Mouse (Mus musculus) heart, embryonic 12.5 days (tissue): ENCODE measurements around the gene Gpank1. TPM values are rescaled to one million over a fixed set of nuclear protein-coding genes. Genes with fewer than 3 reads are reported as not detected.
A peak's percentile ranks its signal among the peaks of the same experiment; 100 is the strongest.

Experiments
- ATAC-seq: fragments of 200-750 bp; cut with Nextera tagmentation; 2 replicates; pipeline ENCODE4 v1.8.0; 2017; ENCODE audit warnings: moderate TSS enrichment, moderate library complexity; ENCODE audit not compliant: insufficient number of reproducible peaks, low FRiP score
- H3K27ac ChIP-seq: fragments of 300-500 bp; sonication (generic); 2 replicates; pipeline ENCODE4 v1.5.1; 2016; ENCODE audit warnings: mild to moderate bottlenecking, moderate library complexity; ENCODE audit not compliant: poor library complexity, severe bottlenecking
- H3K27me3 ChIP-seq: fragments of 300-500 bp; sonication (generic); replicated peaks from 2 replicates; pipeline ENCODE4 v1.6.1; 2016; ENCODE audit warnings: mild to moderate bottlenecking, moderate library complexity
- H3K36me3 ChIP-seq: fragments of 300-500 bp; sonication (generic); 2 replicates; pipeline ENCODE4 v1.6.1; 2016; ENCODE audit warnings: mild to moderate bottlenecking, moderate library complexity
- H3K4me1 ChIP-seq: fragments of 300-500 bp; sonication (generic); replicated peaks from 2 replicates; pipeline ENCODE4 v1.6.1; 2016; ENCODE audit warnings: mild to moderate bottlenecking
- H3K4me2 ChIP-seq: fragments of 300-500 bp; sonication (generic); 2 replicates; pipeline ENCODE4 v1.6.1; 2016; ENCODE audit warnings: mild to moderate bottlenecking, moderate library complexity
- H3K4me3 ChIP-seq: fragments of 300-500 bp; sonication (generic); 2 replicates; pipeline ENCODE4 v1.5.1; 2016; ENCODE audit warnings: mild to moderate bottlenecking
- H3K9ac ChIP-seq: fragments of 300-500 bp; sonication (generic); 2 replicates; pipeline ENCODE4 v1.6.1; 2016; ENCODE audit warnings: mild to moderate bottlenecking, moderate library complexity
- H3K9me3 ChIP-seq: fragments of 300-500 bp; sonication (generic); replicated peaks from 2 replicates; pipeline ENCODE4 v1.6.1; 2016; ENCODE audit warnings: mild to moderate bottlenecking, moderate library complexity
- WGBS: fragments of 180-500 bp; shearing (Covaris S2); methylation state at CpG from one replicate; pipeline ENCODE4 v1.1.7; 2016; 5-methylcytosine and 5-hydroxymethylcytosine counted together
- polyA plus RNA-seq: library from polyadenylated mRNA; unstranded; fragments of >200 nt; fragmentation: Nextera tagmentation; extraction: Ambion mirVana; gene quantifications from 2 replicates; pipeline ENCODE4 v1.2.1, GENCODE M21; 2016

The Gpank1 gene
- polyA plus RNA-seq, 1 experiment from 2014 or later, result 11.1 TPM

DNA sequence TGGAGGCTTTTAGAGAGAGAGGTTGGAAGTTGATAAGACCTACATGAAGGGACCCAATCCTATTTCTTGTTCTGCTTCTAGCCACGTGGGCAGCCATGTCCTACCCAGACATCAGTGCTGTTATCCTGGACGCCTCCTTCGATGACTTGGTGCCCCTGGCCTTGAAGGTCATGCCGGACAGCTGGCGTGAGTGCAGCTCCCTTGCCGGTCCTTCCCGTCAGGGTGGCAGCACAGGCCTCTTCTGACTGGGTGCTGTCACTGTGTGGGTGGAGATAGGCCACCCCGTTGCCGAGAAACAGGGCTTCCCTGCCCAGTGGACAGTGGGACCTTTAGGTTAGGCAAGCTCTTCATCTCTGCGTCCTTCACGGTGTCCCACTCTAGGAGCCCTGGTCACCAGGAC, 20.1 kb upstream of the Gpank1 start:
- H3K4me2 ChIP-seq, result no peak overlapping the region
- no peak overlapping the region for H3K27ac ChIP-seq
- no peak overlapping the region for H3K9ac ChIP-seq
- no peaks in the 10 kb centered on the region for H3K9me3 ChIP-seq
- H3K4me3 ChIP-seq, result no peak overlapping the region
- no peaks in the 10 kb centered on the region for H3K27me3 ChIP-seq
- ATAC-seq, result no peak
- 87% methylated on average over 11 of the region's 11 CpGs for WGBS
- peaks cover 29% of the 10 kb centered on the region for H3K4me1 ChIP-seq
- H3K36me3 ChIP-seq, result peaks cover 77% of the 10 kb centered on the region

GRCm38 (mm10) chr17:35102299-35102698, 19.0 kb upstream of the Gpank1 start:
- H3K27me3 ChIP-seq, result no peaks in the 10 kb centered on the region
- H3K27ac ChIP-seq, result no peak overlapping the region
- H3K4me2 ChIP-seq, result no peak overlapping the region
- peaks cover 29% of the 10 kb centered on the region for H3K4me1 ChIP-seq
- no peak overlapping the region for H3K9ac ChIP-seq
- no peaks in the 10 kb centered on the region for H3K9me3 ChIP-seq
- 69% methylated on average over 8 of the region's 8 CpGs for WGBS
- H3K36me3 ChIP-seq, result peaks cover 66% of the 10 kb centered on the region
- ATAC-seq, result no peak
- H3K4me3 ChIP-seq, result no peak overlapping the region

DNA sequence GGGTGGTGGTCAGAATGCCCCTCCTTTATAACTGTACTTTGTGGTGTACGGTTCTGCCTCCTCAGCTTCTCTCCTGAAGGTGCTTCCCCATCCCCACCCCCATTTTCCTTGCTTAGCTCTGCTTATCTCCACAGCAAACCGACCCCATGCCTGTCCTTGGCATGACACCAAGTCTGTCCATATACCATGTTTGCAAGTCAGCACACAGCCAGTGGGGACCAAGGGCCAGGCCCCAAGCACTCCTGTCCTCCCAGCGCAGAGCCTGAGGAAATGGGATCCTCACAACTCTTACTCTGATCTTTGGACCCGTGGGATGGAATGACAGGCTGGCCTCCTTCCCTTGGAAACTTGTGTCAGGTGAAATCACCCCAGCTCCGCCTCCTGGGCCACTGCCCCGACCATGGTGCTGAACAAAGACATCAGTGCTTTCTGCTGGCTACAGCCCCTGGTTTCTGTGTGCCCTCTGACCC, 18.0 kb upstream of the Gpank1 start:
- no peak overlapping the region for H3K27ac ChIP-seq
- H3K9ac ChIP-seq, result no peak overlapping the region
- H3K9me3 ChIP-seq, result no peaks in the 10 kb centered on the region
- peaks cover 57% of the 10 kb centered on the region for H3K36me3 ChIP-seq
- no peaks in the 10 kb centered on the region for H3K27me3 ChIP-seq
- 52% methylated on average over 6 of the region's 6 CpGs for WGBS
- H3K4me3 ChIP-seq, result no peak overlapping the region
- no peak for ATAC-seq
- no peak overlapping the region for H3K4me2 ChIP-seq
- peaks cover 29% of the 10 kb centered on the region for H3K4me1 ChIP-seq

GRCm38 (mm10) chr17:35104079-35104478, 17.2 kb upstream of the Gpank1 start:
- H3K9ac ChIP-seq, result no peak overlapping the region
- H3K4me3 ChIP-seq, result no peak overlapping the region
- H3K9me3 ChIP-seq, result no peaks in the 10 kb centered on the region
- 83% methylated on average over 7 of the region's 7 CpGs for WGBS
- H3K4me2 ChIP-seq, result no peak overlapping the region
- no peaks in the 10 kb centered on the region for H3K27me3 ChIP-seq
- H3K36me3 ChIP-seq, result peaks cover 49% of the 10 kb centered on the region
- H3K4me1 ChIP-seq, result peaks cover 29% of the 10 kb centered on the region
- ATAC-seq, result no peak
- H3K27ac ChIP-seq, result no peak overlapping the region

- Histone ChIP-seq H3K4me1 (peaks cover 29% of the 10 kb centered on the region), H3K4me2 (no peak overlapping the region), H3K9me3 (no peaks in the 10 kb centered on the region), H3K9ac (no peak overlapping the region), H3K4me3 (no peak overlapping the region), H3K27me3 (no peaks in the 10 kb centered on the region), H3K27ac (no peak overlapping the region), H3K36me3 (peaks cover 42% of the 10 kb centered on the region)
- ATAC-seq, result no peak
- WGBS, result 52% methylated on average over 6 of the region's 6 CpGs
Measured at GRCm38 (mm10) chr17:35104754-35105153, 16.5 kb upstream of the Gpank1 start.

DNA sequence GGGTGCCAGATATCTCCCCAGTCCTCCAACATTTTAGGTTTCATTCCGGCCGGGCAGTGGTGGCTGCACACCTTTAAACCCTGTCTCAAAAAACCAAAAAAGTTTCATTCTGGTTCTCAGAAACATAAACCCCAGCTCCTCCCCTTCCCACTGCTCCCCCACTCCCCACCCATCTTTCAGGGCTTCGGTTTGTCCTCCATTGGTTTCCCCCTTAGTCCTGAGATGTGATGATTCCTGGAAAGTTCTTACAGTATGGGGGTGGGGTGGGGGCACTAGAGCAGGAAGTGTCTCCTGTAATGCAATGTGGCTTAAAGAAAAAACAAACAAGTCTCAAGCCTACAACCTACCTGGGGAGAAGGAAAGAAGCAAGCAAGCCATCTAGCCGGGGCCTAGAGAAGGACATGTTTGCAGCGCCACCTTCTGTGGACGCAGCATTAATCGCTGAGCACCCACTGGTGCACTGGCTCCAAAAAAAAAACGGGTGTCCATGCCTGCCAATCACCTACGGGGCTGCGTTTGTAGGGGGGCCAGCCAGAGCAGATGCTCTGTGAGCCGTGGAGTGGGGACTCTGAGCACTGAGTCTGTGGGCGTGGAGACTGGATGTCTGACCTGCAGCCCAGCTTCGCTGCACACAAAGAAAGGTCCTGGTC, 15.4 kb upstream of the Gpank1 start:
- Histone ChIP-seq H3K4me1 (peaks cover 24% of the 10 kb centered on the region), H3K36me3 (peaks cover 31% of the 10 kb centered on the region), H3K9me3 (no peaks in the 10 kb centered on the region), H3K9ac (peak overlapping the region; percentile 52), H3K27ac (no peak overlapping the region), H3K4me2 (peak overlapping the region; percentile 29; the same call in 1 of the 2 replicates), H3K27me3 (no peaks in the 10 kb centered on the region), H3K4me3 (no peak overlapping the region)
- WGBS, result 29% methylated on average over 13 of the region's 13 CpGs
- ATAC-seq, result no peak

DNA sequence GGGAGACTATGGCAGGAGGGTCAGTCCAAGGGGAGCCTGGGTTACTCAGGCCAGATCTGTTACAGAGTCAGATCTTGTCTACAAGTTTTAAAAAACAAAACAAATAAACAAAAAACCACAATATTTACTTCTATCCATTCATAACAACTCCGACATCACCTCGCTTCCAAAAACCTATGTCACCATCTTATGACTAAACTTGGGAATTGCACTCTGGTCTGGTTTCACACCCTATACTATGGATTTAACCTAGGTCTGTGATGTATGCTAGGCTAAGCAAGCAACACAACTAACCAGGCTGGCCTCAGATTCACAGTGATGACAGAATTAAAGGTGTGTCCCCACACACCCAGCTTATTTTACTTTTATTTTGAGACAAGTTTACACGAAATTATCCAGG, 14.7 kb upstream of the Gpank1 start:
- Histone ChIP-seq H3K4me3 (no peak overlapping the region), H3K27me3 (0 out of 2 replicates have a peak, but pooled peaks cover 3% of the 10 kb centered on the region), H3K4me2 (no peak overlapping the region), H3K36me3 (peaks cover 25% of the 10 kb centered on the region), H3K4me1 (peaks cover 19% of the 10 kb centered on the region), H3K9me3 (no peaks in the 10 kb centered on the region), H3K27ac (no peak overlapping the region), H3K9ac (no peak overlapping the region)
- ATAC-seq, result no peak
- WGBS, result 68% methylated on average over 3 of the region's 3 CpGs

- Histone ChIP-seq H3K36me3 (peaks cover 9% of the 10 kb centered on the region), H3K4me1 (peaks cover 6% of the 10 kb centered on the region), H3K4me3 (no peak within 1 kb of the TSS), H3K27me3 (0 out of 2 replicates have a peak, but pooled peaks cover 3% of the 10 kb centered on the region), H3K4me2 (no peak within 1 kb of the TSS), H3K9ac (no peak within 1 kb of the TSS), H3K9me3 (no peaks in the 10 kb centered on the region), H3K27ac (no peak within 1 kb of the TSS)
- 78% methylated on average over 6 of the region's 6 CpGs for WGBS
- no peak for ATAC-seq
Measured at GRCm38 (mm10) chr17:35108097-35108496, 13.2 kb upstream of the Gpank1 start, which contains the start of gene Ly6g5c. Gene Ly6g5c (plus strand): TSS chr17:35108279.

GRCm38 (mm10) chr17:35111774-35112173, 9.5 kb upstream of the Gpank1 start:
- H3K4me1 ChIP-seq, result no peaks in the 10 kb centered on the region
- no peak for ATAC-seq
- H3K4me2 ChIP-seq, result peak overlapping the region; percentile 38; the same call in 1 of the 2 replicates
- 0 out of 2 replicates have a peak, but pooled peaks cover 3% of the 10 kb centered on the region for H3K27me3 ChIP-seq
- no peaks in the 10 kb centered on the region for H3K9me3 ChIP-seq
- no peak overlapping the region for H3K9ac ChIP-seq
- peaks cover 29% of the 10 kb centered on the region for H3K36me3 ChIP-seq
- no peak overlapping the region for H3K4me3 ChIP-seq
- 0 out of 2 replicates have a peak overlapping the region, but pooled peaks have one; percentile 41 for H3K27ac ChIP-seq
- WGBS, result 50% methylated on average over 9 of the region's 9 CpGs

GRCm38 (mm10) chr17:35115046-35116019, 5.9 kb upstream of the Gpank1 start, which contains the start of gene Ly6g5b:
Gene Ly6g5b (minus strand): TSS chr17:35115428.
- Histone ChIP-seq H3K27me3 (0 out of 2 replicates have a peak, but pooled peaks cover 3% of the 10 kb centered on the region), H3K4me1 (peaks cover 8% of the 10 kb centered on the region), H3K36me3 (peaks cover 57% of the 10 kb centered on the region), H3K9ac (no peak within 1 kb of the TSS), H3K9me3 (no peaks in the 10 kb centered on the region), H3K27ac (no peak within 1 kb of the TSS), H3K4me3 (no peak within 1 kb of the TSS), H3K4me2 (no peak within 1 kb of the TSS)
- 84% methylated on average over 8 of the region's 8 CpGs for WGBS
- no peak for ATAC-seq

- ATAC-seq, result no peak
- H3K36me3 ChIP-seq, result peaks cover 51% of the 10 kb centered on the region
Measured at GRCm38 (mm10) chr17:35120745-35121142, 511 bp upstream of the Gpank1 start.

More at GRCm38 (mm10) chr17:35120745-35121142, 511 bp upstream of the Gpank1 start:
- no peaks in the 10 kb centered on the region for H3K9me3 ChIP-seq
- WGBS, result under 1% methylated on average over 33 of the region's 33 CpGs
- peak overlapping the region; percentile 85 for H3K9ac ChIP-seq
- H3K4me1 ChIP-seq, result peaks cover 27% of the 10 kb centered on the region
- peak overlapping the region; percentile 76 for H3K4me3 ChIP-seq
- peak overlapping the region; percentile 92 for H3K4me2 ChIP-seq
- H3K27ac ChIP-seq, result peak overlapping the region; percentile 34; the same call in 1 of the 2 replicates
- H3K27me3 ChIP-seq, result no peaks in the 10 kb centered on the region
